Mouse (Mus musculus): ENCODE results near the gene Olfr1032. TPM values are rescaled to one million over a fixed set of nuclear protein-coding genes. Genes with fewer than 3 reads are reported as not detected.
"Not testable (repeated sequence)": the region's sequence is repeated elsewhere in the genome, so short reads cannot be mapped to it uniquely, and the experiment has no call there.

Gene Olfr1032
- not detected for polyA plus RNA-seq (2012; fragmentation: generic; extraction: Trizol)
- long read RNA-seq, experiment 1 = 0 reads
- long read RNA-seq, experiment 2 = 0 reads

- TF ChIP-seq MAX (IDR thresholded peaks at IDR 0.05) (no peak), MYOG (IDR thresholded peaks at IDR 0.05; ENCODE audit: control insufficient read depth, extremely low read depth, insufficient read length) (no peak), USF1 (IDR thresholded peaks at IDR 0.05; ENCODE audit: low read depth) (no peak), CEBPB (IDR thresholded peaks at IDR 0.05; ENCODE audit: low read depth) (no peak), FOSL1 (IDR thresholded peaks at IDR 0.05; ENCODE audit: insufficient read depth, low read length, poor library complexity, severe bottlenecking) (no peak), CTCF (IDR thresholded peaks at IDR 0.05; ENCODE audit: control insufficient read depth, insufficient read depth, insufficient read length) (no peak), MYOD1 (IDR thresholded peaks at IDR 0.05; ENCODE audit: control insufficient read depth, insufficient read length, low read depth) (no peak)
- Histone ChIP-seq H3K79me2 (ENCODE audit: control insufficient read depth, insufficient read depth) (no peaks in the 10 kb centered on the region), H3K36me3 (ENCODE audit: control insufficient read depth, insufficient read depth) (no peaks in the 10 kb centered on the region), H3K27me3 (ENCODE audit: control insufficient read depth, insufficient read depth, insufficient read length) (no peaks in the 10 kb centered on the region), H3ac (ENCODE audit: control insufficient read depth, insufficient read length, low read depth) (no peak within 1 kb of the TSS), H3K4me3 (ENCODE audit: insufficient read depth, poor library complexity, severe bottlenecking) (no peak within 1 kb of the TSS), H3K79me3 (ENCODE audit: low read depth) (no peaks in the 10 kb centered on the region)
These were observed at the start of gene Olfr1032 for GRCm38 (mm10) chr2:86005240-86005639. TSS of gene Olfr1032 (plus strand) at chr2:86005540.

- Histone ChIP-seq H3K36me3 (ENCODE audit: control insufficient read depth, insufficient read depth) (no peaks in the 10 kb centered on the region), H3K79me3 (ENCODE audit: low read depth) (no peaks in the 10 kb centered on the region), H3ac (ENCODE audit: control insufficient read depth, insufficient read length, low read depth) (no peak within 1 kb of the TSS), H3K79me2 (ENCODE audit: control insufficient read depth, insufficient read depth) (no peaks in the 10 kb centered on the region), H3K4me3 (ENCODE audit: insufficient read depth, poor library complexity, severe bottlenecking) (no peak within 1 kb of the TSS), H3K27me3 (ENCODE audit: control insufficient read depth, insufficient read depth, insufficient read length) (no peaks in the 10 kb centered on the region)
- TF ChIP-seq USF1 (IDR thresholded peaks at IDR 0.05; ENCODE audit: low read depth) (no peak), MAX (IDR thresholded peaks at IDR 0.05) (no peak), MYOD1 (IDR thresholded peaks at IDR 0.05; ENCODE audit: control insufficient read depth, insufficient read length, low read depth) (no peak), MYOG (IDR thresholded peaks at IDR 0.05; ENCODE audit: control insufficient read depth, extremely low read depth, insufficient read length) (no peak), FOSL1 (IDR thresholded peaks at IDR 0.05; ENCODE audit: insufficient read depth, low read length, poor library complexity, severe bottlenecking) (no peak), CEBPB (IDR thresholded peaks at IDR 0.05; ENCODE audit: low read depth) (no peak), CTCF (IDR thresholded peaks at IDR 0.05; ENCODE audit: control insufficient read depth, insufficient read depth, insufficient read length) (no peak)
These were observed 31.7 kb upstream of the Olfr1032 start, which contains the start of gene Olfr1029 for GRCm38 (mm10) chr2:85973595-85973994. TSS of gene Olfr1029 (plus strand) at chr2:85973895.

GRCm38 (mm10) chr2:85978976-85979375, 26.4 kb upstream of the Olfr1032 start, which contains the start of gene Olfr1030:
TSS of gene Olfr1030 (plus strand) at chr2:85979276.
- H3K79me2 ChIP-seq (ENCODE audit: control insufficient read depth, insufficient read depth) = no peaks in the 10 kb centered on the region
- H3K4me3 ChIP-seq (ENCODE audit: insufficient read depth, poor library complexity, severe bottlenecking) = no peak within 1 kb of the TSS
- H3K27me3 ChIP-seq (ENCODE audit: control insufficient read depth, insufficient read depth, insufficient read length) = no peaks in the 10 kb centered on the region
- no peak for TF ChIP-seq CEBPB (IDR thresholded peaks at IDR 0.05; ENCODE audit: low read depth)
- TF ChIP-seq CTCF (IDR thresholded peaks at IDR 0.05; ENCODE audit: control insufficient read depth, insufficient read depth, insufficient read length) = no peak
- TF ChIP-seq FOSL1 (IDR thresholded peaks at IDR 0.05; ENCODE audit: insufficient read depth, low read length, poor library complexity, severe bottlenecking) = no peak
- no peak for TF ChIP-seq MAX (IDR thresholded peaks at IDR 0.05)
- H3K36me3 ChIP-seq (ENCODE audit: control insufficient read depth, insufficient read depth) = no peaks in the 10 kb centered on the region
- H3K79me3 ChIP-seq (ENCODE audit: low read depth) = no peaks in the 10 kb centered on the region
- H3ac ChIP-seq (ENCODE audit: control insufficient read depth, insufficient read length, low read depth) = no peak within 1 kb of the TSS

- no peaks in the 10 kb centered on the region for H3K27me3 ChIP-seq (ENCODE audit: control insufficient read depth, insufficient read depth, insufficient read length)
- H3K4me3 ChIP-seq (ENCODE audit: insufficient read depth, poor library complexity, severe bottlenecking) = no peak within 1 kb of the TSS
- TF ChIP-seq MYOG (IDR thresholded peaks at IDR 0.05; ENCODE audit: control insufficient read depth, extremely low read depth, insufficient read length) (no peak), USF1 (IDR thresholded peaks at IDR 0.05; ENCODE audit: low read depth) (no peak), CEBPB (IDR thresholded peaks at IDR 0.05; ENCODE audit: low read depth) (no peak), CTCF (IDR thresholded peaks at IDR 0.05; ENCODE audit: control insufficient read depth, insufficient read depth, insufficient read length) (no peak), MYOD1 (IDR thresholded peaks at IDR 0.05; ENCODE audit: control insufficient read depth, insufficient read length, low read depth) (no peak), MAX (IDR thresholded peaks at IDR 0.05) (no peak), FOSL1 (IDR thresholded peaks at IDR 0.05; ENCODE audit: insufficient read depth, low read length, poor library complexity, severe bottlenecking) (no peak)
These were observed 15.3 kb upstream of the Olfr1032 start, which contains the start of gene Olfr1031 for GRCm38 (mm10) chr2:85990004-85990403. TSS of gene Olfr1031 (plus strand) at chr2:85990304.

GRCm38 (mm10) chr2:86020406-86020805, 15.1 kb downstream of the Olfr1032 start, which contains the start of gene Olfr1033:
TSS of gene Olfr1033 (plus strand) at chr2:86020633.
- not testable (repeated sequence) for H3K79me2 ChIP-seq (ENCODE audit: control insufficient read depth, insufficient read depth); H3K4me3 ChIP-seq (ENCODE audit: insufficient read depth, poor library complexity, severe bottlenecking); H3K79me3 ChIP-seq (ENCODE audit: low read depth); H3K36me3 ChIP-seq (ENCODE audit: control insufficient read depth, insufficient read depth); H3K27me3 ChIP-seq (ENCODE audit: control insufficient read depth, insufficient read depth, insufficient read length); H3ac ChIP-seq (ENCODE audit: control insufficient read depth, insufficient read length, low read depth)

More at GRCm38 (mm10) chr2:85990004-85990403, 15.3 kb upstream of the Olfr1032 start, which contains the start of gene Olfr1031:
- no peaks in the 10 kb centered on the region for H3K79me2 ChIP-seq (ENCODE audit: control insufficient read depth, insufficient read depth)
- no peaks in the 10 kb centered on the region for H3K36me3 ChIP-seq (ENCODE audit: control insufficient read depth, insufficient read depth)
- no peak within 1 kb of the TSS for H3ac ChIP-seq (ENCODE audit: control insufficient read depth, insufficient read length, low read depth)
- H3K79me3 ChIP-seq (ENCODE audit: low read depth) = no peaks in the 10 kb centered on the region

GRCm38 (mm10) chr2:86021518-86021917, 16.2 kb downstream of the Olfr1032 start:
- not testable (repeated sequence) for H3K79me2 ChIP-seq (ENCODE audit: control insufficient read depth, insufficient read depth); H3ac ChIP-seq (ENCODE audit: control insufficient read depth, insufficient read length, low read depth); H3K79me3 ChIP-seq (ENCODE audit: low read depth); H3K36me3 ChIP-seq (ENCODE audit: control insufficient read depth, insufficient read depth); H3K4me3 ChIP-seq (ENCODE audit: insufficient read depth, poor library complexity, severe bottlenecking); H3K27me3 ChIP-seq (ENCODE audit: control insufficient read depth, insufficient read depth, insufficient read length)

Measured in C2C12 (cell line).